Mouse (Mus musculus): Measurements from ENCODE around the gene Akr1b7. TPM values are rescaled to one million over a fixed set of nuclear protein-coding genes. Genes with fewer than 3 reads are reported as not detected.
A peak's percentile ranks its signal among the peaks of the same experiment; 100 is the strongest.
"Not testable (repeated sequence)": the region's sequence is repeated elsewhere in the genome, so short reads cannot be mapped to it uniquely, and the experiment has no call there.

Akr1b7 gene
- total RNA-seq, 2 experiments from 2014 or later, result not detected

DNA sequence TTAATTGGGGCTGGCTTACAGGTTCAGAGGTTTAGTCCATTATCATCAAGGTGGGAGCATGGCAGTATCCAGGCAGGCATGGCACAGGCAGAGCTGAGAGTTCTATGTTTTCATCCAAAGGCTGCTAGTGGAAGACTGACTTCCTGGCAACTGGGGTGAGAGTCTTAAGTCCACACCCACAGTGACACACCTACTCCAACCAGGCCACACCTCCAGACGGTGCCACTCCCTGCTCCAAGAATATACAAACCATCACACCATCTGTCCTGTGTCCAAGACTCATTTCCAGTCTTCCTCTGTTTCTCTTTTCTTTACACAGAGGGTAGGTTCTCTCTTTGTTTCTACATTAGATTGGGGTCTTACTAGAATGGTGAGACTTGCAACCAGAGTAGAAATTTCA is 1.3 kb downstream of the Akr1b7 start:
- DNase-seq; intact Hi-C loops (cut with DNase I; ENCODE audit: low total_unique reads): not testable (repeated sequence)

DNA sequence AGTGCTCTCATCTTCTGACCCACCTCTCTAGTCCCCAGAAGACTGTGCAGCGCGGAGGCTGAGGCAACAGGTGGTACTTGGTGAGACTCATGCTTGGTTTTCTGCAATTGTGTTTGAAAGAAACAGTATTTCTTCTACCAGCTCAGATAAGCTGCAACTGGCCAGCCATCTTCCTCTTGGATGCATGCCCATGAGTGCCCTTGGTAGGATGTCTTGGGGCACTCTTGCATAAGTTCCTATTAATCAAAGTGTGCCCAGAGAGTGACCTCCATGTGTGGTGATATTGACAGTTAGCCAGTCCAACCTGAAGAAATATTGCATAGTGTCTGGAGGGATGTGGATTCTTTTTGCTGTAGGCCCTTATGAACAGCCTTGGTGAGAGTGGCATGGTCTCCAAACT is 4.4 kb downstream of the Akr1b7 start:
- no peak for DNase-seq
- intact Hi-C loops (cut with DNase I; ENCODE audit: low total_unique reads), result no loop called here

DNA sequence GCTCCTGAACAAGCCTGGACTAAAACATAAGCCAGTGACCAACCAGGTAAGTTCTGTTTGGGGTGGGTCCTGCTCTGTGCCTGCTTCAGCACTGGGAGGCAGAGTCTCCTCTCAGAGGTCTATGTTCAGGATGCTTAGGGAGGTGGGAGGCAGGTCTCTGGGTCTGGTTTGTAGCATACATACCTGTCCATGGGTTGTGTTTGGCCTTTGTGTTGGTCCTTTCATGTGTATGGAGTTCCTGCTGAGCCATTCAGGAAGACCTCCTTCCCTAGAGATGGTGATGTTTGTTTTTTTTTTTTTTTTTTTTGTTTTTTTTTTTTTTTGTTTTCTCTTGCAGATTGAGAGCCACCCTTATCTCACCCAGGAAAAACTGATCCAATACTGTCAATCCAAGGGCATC is 6.9 kb downstream of the Akr1b7 start:
- DNase-seq, result no peak
- intact Hi-C loops (cut with DNase I; ENCODE audit: low total_unique reads), result no loop called here

DNA sequence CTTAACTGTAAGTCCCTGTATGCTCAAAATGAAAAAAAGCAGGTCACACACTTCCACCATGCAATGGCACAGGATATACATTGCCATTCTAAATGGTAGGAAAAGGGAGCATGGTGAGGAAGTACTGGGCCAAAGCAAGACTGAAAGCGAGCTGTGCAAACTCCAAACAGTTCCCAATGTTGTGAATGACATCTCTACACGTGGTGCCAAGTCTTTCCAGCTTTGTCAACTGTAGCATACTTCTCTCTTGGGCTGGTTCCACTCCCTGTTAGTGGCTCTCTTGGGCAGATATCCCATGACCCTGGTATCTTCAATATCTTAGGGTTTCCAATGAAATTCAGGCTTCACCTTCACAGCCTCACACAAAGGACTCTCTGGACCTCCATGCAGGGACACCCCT is 26.9 kb downstream of the Akr1b7 start:
- no peak for DNase-seq
- intact Hi-C loops (cut with DNase I; ENCODE audit: low total_unique reads), result no loop called here

DNA sequence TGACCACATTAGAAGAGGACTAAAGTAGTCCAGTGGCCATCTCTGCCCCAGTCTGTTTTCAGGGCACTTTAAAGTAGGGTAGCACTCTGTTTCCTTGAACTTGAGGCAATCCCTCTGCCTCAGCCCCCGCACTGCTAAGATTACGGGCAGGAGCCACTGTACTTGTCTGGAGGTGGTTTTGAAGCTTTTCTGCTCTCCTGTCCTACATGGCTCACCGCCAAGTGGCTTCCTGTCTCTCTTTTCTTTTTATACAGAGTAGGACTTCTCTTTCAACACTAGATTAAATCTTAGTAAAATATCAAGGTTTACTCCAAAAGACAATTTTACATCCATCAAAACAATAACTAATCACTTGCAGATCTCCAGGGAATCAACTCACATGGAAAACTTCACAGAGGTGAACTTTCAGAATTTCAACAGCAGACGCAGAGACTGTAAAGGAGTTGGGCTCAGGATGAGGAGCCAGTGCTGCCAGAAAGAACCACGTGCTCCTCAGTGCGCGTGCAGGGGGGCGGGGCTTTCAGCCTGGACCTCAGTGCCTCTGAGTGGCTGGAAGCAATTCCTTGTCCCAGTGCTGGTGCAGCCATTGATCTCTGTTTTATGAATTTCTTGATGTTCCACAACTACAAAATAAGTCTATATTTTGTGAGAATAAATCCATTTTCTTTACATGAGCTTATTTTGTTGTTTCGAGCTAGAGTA is 29.6 kb downstream of the Akr1b7 start:
- intact Hi-C loops (cut with DNase I; ENCODE audit: low total_unique reads), result loop anchor here (10.0 kb wide), 1 partner anchor 47 kb away; no protein-coding TSS in a partner anchor
- DNase-seq, result no peak

DNA sequence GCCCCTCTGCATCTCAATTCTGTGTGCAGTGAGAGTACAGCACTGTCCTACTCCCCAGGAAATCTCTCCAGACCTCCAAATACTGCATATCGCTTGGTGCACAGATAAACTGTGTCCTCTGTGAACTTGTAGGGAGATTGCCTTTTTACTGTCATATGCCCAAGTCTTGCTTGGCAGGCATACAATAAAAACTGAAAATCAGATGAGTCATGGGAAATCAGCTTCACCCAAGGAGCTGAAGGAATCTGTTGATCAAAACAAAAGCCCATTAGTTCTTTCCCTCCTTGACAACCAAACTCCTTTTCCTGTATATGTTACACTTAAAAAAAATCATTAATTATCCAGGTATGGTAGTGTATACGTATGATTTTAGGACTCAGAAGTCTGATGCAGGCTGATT is 31.7 kb downstream of the Akr1b7 start:
- no peak for DNase-seq
- intact Hi-C loops (cut with DNase I; ENCODE audit: low total_unique reads), result loop anchor here (10.0 kb wide), 1 partner anchor 49 kb away; no protein-coding TSS in a partner anchor

DNA sequence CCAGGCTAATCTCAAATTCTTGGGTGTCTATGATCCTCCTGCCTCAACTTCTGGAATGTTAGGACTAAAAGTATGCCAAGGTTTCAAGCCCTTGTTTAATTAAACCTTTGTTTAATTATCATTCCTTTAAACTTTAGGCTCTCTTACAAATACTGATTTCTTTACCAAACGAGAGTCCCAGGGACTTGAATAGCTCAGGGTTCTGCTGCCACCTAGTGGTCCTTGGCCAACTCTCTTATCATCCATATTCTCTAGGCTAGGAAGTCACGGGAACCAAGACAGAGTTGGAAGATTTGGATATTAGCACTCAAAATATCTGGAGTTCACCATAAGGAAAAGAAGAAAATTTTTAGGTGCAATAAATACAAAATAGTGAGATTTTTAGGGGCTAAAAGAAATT is 35.8 kb downstream of the Akr1b7 start:
- intact Hi-C loops (cut with DNase I; ENCODE audit: low total_unique reads), result loop anchor here (2.0 to 10.0 kb wide), 2 partner anchors 53 to 153 kb away; no protein-coding TSS in a partner anchor
- DNase-seq, result peak; percentile 66

DNA sequence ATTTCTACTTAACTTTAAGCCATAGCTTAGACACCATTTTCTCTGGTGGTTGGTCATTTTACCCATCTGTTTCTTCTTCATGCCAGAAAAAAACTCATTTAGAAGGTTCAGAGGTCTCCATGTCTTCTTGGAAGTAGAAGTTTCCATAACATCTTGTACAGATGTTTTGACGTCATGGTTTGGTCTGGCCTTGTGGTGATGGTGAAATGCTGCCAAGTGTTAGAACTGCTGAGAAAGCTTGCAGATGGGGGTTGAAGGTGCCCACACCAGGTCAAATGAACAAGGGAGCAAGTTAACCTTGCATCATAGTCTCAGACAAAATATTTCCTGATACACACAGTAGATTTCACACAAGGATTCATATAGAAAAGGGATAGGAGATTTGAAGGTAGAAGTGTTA is 36.6 kb downstream of the Akr1b7 start:
- DNase-seq, result no peak
- intact Hi-C loops (cut with DNase I; ENCODE audit: low total_unique reads), result loop anchor here (10.0 kb wide), 1 partner anchor 54 kb away; no protein-coding TSS in a partner anchor

DNA sequence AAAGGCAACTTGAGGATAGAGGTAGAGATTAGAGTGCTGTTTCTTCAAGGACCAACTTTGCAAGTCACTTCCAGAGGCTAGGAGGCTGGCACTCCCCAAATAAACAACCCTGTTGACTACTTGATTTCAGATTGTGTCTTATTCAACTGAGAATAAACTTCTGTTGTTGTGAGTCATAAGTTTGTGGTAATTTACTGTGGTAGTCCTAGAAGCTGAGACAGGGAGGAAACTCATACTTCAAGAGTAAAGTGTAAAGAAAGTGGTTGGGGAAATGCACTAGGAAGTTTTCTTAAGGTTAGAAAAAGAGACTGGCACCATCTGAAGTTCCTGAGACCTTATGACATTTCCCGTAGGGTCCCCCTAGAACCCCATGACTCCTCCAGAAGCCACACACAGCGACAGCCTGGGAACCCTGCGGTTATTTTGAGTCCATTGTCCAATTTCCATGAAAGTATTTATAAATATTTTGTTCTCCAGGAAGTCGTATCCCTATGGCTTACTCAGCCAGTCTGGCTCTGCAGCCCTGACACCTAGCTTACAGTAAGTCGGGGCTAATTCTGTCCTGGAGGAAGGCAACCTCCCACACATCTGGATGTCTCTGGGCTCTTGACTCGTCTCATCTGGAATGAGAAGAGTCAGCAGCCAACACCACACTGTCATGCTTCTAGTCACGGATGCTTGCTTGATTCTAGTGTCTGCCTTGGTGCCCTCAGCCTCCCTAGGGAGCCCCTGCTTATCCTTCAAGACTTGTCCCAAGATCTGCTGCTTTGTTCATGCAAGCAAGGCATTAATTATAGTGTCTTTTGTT is 41.0 kb downstream of the Akr1b7 start:
- intact Hi-C loops (cut with DNase I; ENCODE audit: low total_unique reads), result no loop called here
- no peak for DNase-seq

DNA sequence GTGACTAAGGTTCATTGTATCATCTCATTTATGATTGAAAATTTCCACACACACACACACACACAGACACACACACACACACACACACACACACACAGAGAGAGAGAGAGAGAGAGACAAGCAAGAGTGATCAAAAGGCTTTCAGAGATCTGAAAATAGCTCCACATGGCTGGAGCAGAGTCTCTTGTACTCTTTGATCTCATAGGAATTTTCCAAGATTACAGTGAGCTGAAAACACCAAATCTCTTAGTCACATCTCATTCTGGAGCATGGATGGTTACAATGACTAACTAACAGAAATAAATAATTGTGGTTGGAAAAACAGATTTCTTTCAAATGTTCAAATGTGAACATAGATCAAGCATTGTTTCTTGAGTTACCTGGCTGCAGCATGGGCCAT is 47.3 kb downstream of the Akr1b7 start:
- intact Hi-C loops (cut with DNase I; ENCODE audit: low total_unique reads), result no loop called here
- DNase-seq, result no peak

DNA sequence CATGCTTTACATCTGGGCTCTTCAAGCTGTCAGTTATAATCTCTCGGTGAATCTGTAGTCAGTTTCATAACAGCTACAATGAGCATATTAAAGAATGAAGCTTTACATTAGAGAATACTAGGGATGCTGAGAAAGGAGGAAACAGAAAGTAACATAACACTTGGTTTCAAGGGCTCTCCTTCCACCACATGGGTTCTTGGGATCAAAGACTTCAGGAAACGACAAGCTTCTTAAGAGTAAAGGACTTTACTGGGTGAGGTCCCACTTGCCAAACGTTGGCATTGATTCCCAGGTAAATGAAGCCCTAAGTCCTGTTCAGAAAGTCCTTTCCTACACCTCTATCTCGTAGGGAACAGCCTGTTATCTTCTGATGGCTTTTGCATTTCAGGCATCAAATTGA is 48.5 kb downstream of the Akr1b7 start:
- no peak for DNase-seq
- intact Hi-C loops (cut with DNase I; ENCODE audit: low total_unique reads), result no loop called here

DNA sequence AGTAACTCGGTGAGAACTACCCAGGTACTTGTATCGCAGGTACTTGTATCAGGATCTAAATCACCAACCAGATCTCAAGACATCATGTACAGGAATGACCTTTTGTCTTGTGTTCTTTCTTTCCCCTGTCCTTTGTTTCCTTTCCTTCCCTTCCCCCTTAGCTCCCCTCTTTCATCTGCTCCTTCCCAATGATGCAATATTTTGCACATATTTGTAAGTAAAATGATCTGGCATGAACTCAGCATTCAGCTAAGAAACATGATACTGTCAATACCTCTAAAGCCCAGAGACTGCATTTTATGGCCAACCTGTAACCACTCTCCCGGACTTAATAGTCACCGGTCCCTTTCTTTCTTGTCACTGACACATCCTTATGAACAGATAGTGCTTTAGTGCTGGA is 51.4 kb downstream of the Akr1b7 start:
- intact Hi-C loops (cut with DNase I; ENCODE audit: low total_unique reads), result no loop called here
- DNase-seq, result no peak

DNA sequence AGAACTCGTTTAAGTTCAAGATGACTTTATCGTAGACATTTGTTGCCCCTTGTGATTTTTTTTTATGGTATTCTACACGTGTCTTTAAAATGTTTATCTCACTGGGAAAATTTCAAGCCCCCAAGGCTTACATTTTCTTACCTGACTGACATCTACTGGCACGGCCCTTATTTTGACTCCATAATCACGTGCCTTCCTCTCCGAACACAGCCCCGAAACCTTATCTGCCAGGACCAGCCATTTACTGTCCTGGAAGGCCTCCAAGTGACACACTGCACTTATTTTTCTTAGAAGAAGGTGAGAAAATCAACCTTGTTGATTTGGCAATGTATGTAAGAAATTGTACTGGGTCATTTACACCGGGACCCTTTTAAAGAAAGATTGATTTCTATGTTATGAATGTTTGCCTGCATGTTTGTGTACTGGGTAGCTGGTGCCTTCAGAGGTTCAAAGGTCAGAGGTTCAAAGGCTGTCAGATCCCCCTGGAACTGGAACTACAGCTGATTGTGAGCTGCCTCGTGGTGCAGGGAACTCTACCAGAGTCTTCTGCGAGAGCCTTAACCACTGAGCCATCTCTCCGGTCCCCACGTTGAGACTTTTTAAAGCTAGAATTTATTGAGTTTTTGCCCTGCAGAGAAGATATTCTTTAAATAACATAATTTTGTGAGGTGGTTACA is 59.4 kb downstream of the Akr1b7 start:
- DNase-seq, result no peak
- intact Hi-C loops (cut with DNase I; ENCODE audit: low total_unique reads), result no loop called here

Other genes starting within 250 kb of the Akr1b7 start
- 10 to 100 TPM in 1 of 2 experiments, 1 to 10 TPM in 1; 7.0 to 10.6 TPM for gene Slc35b4, start 235.2 kb upstream of the Akr1b7 start, total RNA-seq (2021)
- gene Akr1b3, start 94.9 kb upstream of the Akr1b7 start, total RNA-seq (2021), result 100 to 1,000 TPM; 202 to 210 TPM
- gene Akr1b8, start 58.2 kb upstream of the Akr1b7 start, total RNA-seq (2021), result 1 to 10 TPM; 2.8 to 5.0 TPM
- gene Akr1b10, start 28.1 kb upstream of the Akr1b7 start, total RNA-seq (2021), result 10 to 100 TPM; 36.4 to 50.5 TPM
- gene Bpgm, start 63.9 kb downstream of the Akr1b7 start, total RNA-seq (2021), result 10 to 100 TPM; 42.7 to 53.8 TPM
- gene Cald1, start 186.2 kb downstream of the Akr1b7 start, total RNA-seq (2021), result 10 to 100 TPM; 51.7 to 53.7 TPM